Mouse (Mus musculus) ES-Bruce4 (cell line): ENCODE data around the gene Zfp800.

ENCODE experiments used
- CTCF ChIP-seq: IDR thresholded peaks from one replicate; pipeline ENCODE4 v1.8.1; 2011; ENCODE audit warnings: low read depth, low read length
- EP300 ChIP-seq: IDR thresholded peaks from 2 replicates; pipeline ENCODE4 v1.6.1; 2011; ENCODE audit warnings: low read depth, low read length; ENCODE audit not compliant: insufficient read depth
- POLR2A ChIP-seq: IDR thresholded peaks from one replicate; pipeline ENCODE4 v1.8.1; 2011; ENCODE audit warnings: low read length; ENCODE audit not compliant: insufficient read depth

GRCm38 (mm10) chr6:28279886-28280285, 117.9 kb downstream of the Zfp800 start:
- no peak for TF ChIP-seq CTCF
- no peak for TF ChIP-seq EP300
- no peak for TF ChIP-seq POLR2A
